Mouse (Mus musculus): ENCODE measurements at regions not wholly inside any gene's neighbourhood (a gene's known extent, or its start where the extent isn't known, plus 50 kb on each side); places are given as distances from the start of the nearest gene placed in this dataset.

GRCm38 (mm10) chr2:166324954-166325353, 169.5 kb upstream of the Sulf2 start:
- no peak for DNase-seq (ENCODE audit: low spot score)
- Histone ChIP-seq H3K27ac (replicated peaks) (no peak overlapping the region), H3K27me3 (ENCODE audit: low read depth, poor library complexity, severe bottlenecking) (peaks cover 56% of the 10 kb centered on the region), H3K9me3 (replicated peaks) (no peaks in the 10 kb centered on the region), H3K4me1 (peaks cover 29% of the 10 kb centered on the region), H3K4me3 (no peak overlapping the region), H3K36me3 (no peaks in the 10 kb centered on the region)
- WGBS, result 79% methylated on average over 3 of the region's 3 CpGs

GRCm38 (mm10) chr2:166324439-166324838, 169.0 kb upstream of the Sulf2 start:
- no peaks in the 10 kb centered on the region for H3K36me3 ChIP-seq
- DNase-seq (ENCODE audit: low spot score), result no peak
- no peak overlapping the region for H3K27ac ChIP-seq (replicated peaks)
- no peak overlapping the region for H3K4me3 ChIP-seq
- H3K27me3 ChIP-seq (ENCODE audit: low read depth, poor library complexity, severe bottlenecking), result peaks cover 61% of the 10 kb centered on the region
- peaks cover 24% of the 10 kb centered on the region for H3K4me1 ChIP-seq
- WGBS, result 82% methylated on average over 10 of the region's 10 CpGs
- H3K9me3 ChIP-seq (replicated peaks), result no peaks in the 10 kb centered on the region

- WGBS, result 79% methylated on average over 6 of the region's 6 CpGs
- H3K9me3 ChIP-seq (replicated peaks), result no peaks in the 10 kb centered on the region
- H3K4me1 ChIP-seq, result peaks cover 19% of the 10 kb centered on the region
- no peak overlapping the region for H3K4me3 ChIP-seq
- H3K36me3 ChIP-seq, result no peaks in the 10 kb centered on the region
- DNase-seq (ENCODE audit: low spot score), result no peak
- 0 out of 2 replicates have a peak overlapping the region, but pooled peaks have one; percentile 9 for H3K27ac ChIP-seq (replicated peaks)
- peaks cover 79% of the 10 kb centered on the region for H3K27me3 ChIP-seq (ENCODE audit: low read depth, poor library complexity, severe bottlenecking)
These were observed 167.2 kb upstream of the Sulf2 start for GRCm38 (mm10) chr2:166322668-166323043.

GRCm38 (mm10) chr2:166321992-166322667, 166.7 kb upstream of the Sulf2 start:
- Histone ChIP-seq H3K27ac (replicated peaks) (no peak overlapping the region), H3K4me3 (no peak overlapping the region)
- WGBS, result 77% methylated on average over 6 of the region's 6 CpGs

GRCm38 (mm10) chr2:166316409-166316916, 161.0 kb upstream of the Sulf2 start:
- peak overlapping the region; percentile 18; the same call in 1 of the 2 replicates for H3K4me3 ChIP-seq
- 8% methylated on average over 10 of the region's 10 CpGs for WGBS
- no peaks in the 10 kb centered on the region for H3K9me3 ChIP-seq (replicated peaks)
- H3K27me3 ChIP-seq (ENCODE audit: low read depth, poor library complexity, severe bottlenecking), result peaks cover 94% of the 10 kb centered on the region
- H3K27ac ChIP-seq (replicated peaks), result peak overlapping the region; percentile 65
- H3K36me3 ChIP-seq, result no peaks in the 10 kb centered on the region
- peaks cover 26% of the 10 kb centered on the region for H3K4me1 ChIP-seq
- peak; percentile 72 for DNase-seq (ENCODE audit: low spot score)

More at GRCm38 (mm10) chr2:166321992-166322667, 166.7 kb upstream of the Sulf2 start:
- peaks cover 21% of the 10 kb centered on the region for H3K4me1 ChIP-seq
- H3K9me3 ChIP-seq (replicated peaks), result no peaks in the 10 kb centered on the region
- no peaks in the 10 kb centered on the region for H3K36me3 ChIP-seq
- H3K27me3 ChIP-seq (ENCODE audit: low read depth, poor library complexity, severe bottlenecking), result peaks cover 84% of the 10 kb centered on the region
- DNase-seq (ENCODE audit: low spot score), result no peak

GRCm38 (mm10) chr2:166310438-166310837, 155.0 kb upstream of the Sulf2 start:
- WGBS, result 89% methylated on average over 5 of the region's 5 CpGs
- peaks cover 75% of the 10 kb centered on the region for H3K27me3 ChIP-seq (ENCODE audit: low read depth, poor library complexity, severe bottlenecking)
- no peak overlapping the region for H3K4me3 ChIP-seq
- DNase-seq (ENCODE audit: low spot score), result no peak
- peaks cover 29% of the 10 kb centered on the region for H3K4me1 ChIP-seq
- no peaks in the 10 kb centered on the region for H3K36me3 ChIP-seq
- H3K27ac ChIP-seq (replicated peaks), result no peak overlapping the region
- H3K9me3 ChIP-seq (replicated peaks), result no peaks in the 10 kb centered on the region

GRCm38 (mm10) chr2:166309882-166310281, 154.4 kb upstream of the Sulf2 start:
- no peak for DNase-seq (ENCODE audit: low spot score)
- Histone ChIP-seq H3K9me3 (replicated peaks) (no peaks in the 10 kb centered on the region), H3K4me3 (no peak overlapping the region), H3K36me3 (no peaks in the 10 kb centered on the region), H3K27me3 (ENCODE audit: low read depth, poor library complexity, severe bottlenecking) (peaks cover 73% of the 10 kb centered on the region), H3K27ac (replicated peaks) (no peak overlapping the region), H3K4me1 (peaks cover 31% of the 10 kb centered on the region)
- 94% methylated on average over 2 of the region's 2 CpGs for WGBS

- H3K27ac ChIP-seq (replicated peaks), result no peak overlapping the region; the same call in 1 of the 2 replicates
- DNase-seq (ENCODE audit: low spot score), result no peak
These were observed 152.1 kb upstream of the Sulf2 start for GRCm38 (mm10) chr2:166307551-166307950.

GRCm38 (mm10) chr2:166305044-166306002, 149.9 kb upstream of the Sulf2 start:
- WGBS, result 84% methylated on average over 30 of the region's 30 CpGs
- H3K4me1 ChIP-seq, result peaks cover 35% of the 10 kb centered on the region
- no peak overlapping the region for H3K4me3 ChIP-seq
- no peaks in the 10 kb centered on the region for H3K36me3 ChIP-seq
- peak overlapping the region; percentile 33 for H3K27ac ChIP-seq (replicated peaks)
- H3K9me3 ChIP-seq (replicated peaks), result peaks cover 5% of the 10 kb centered on the region; the same call in 1 of the 2 replicates
- DNase-seq (ENCODE audit: low spot score), result no peak
- H3K27me3 ChIP-seq (ENCODE audit: low read depth, poor library complexity, severe bottlenecking), result peaks cover 51% of the 10 kb centered on the region

More at GRCm38 (mm10) chr2:166307551-166307950, 152.1 kb upstream of the Sulf2 start:
- H3K4me1 ChIP-seq, result peaks cover 35% of the 10 kb centered on the region
- 85% methylated on average over 13 of the region's 13 CpGs for WGBS
- H3K4me3 ChIP-seq, result no peak overlapping the region
- no peaks in the 10 kb centered on the region for H3K36me3 ChIP-seq
- no peaks in the 10 kb centered on the region for H3K9me3 ChIP-seq (replicated peaks)
- peaks cover 69% of the 10 kb centered on the region for H3K27me3 ChIP-seq (ENCODE audit: low read depth, poor library complexity, severe bottlenecking)

GRCm38 (mm10) chr2:166303854-166304253, 148.4 kb upstream of the Sulf2 start:
- Histone ChIP-seq H3K27ac (replicated peaks) (no peak overlapping the region), H3K4me1 (peaks cover 35% of the 10 kb centered on the region), H3K9me3 (replicated peaks) (peaks cover 5% of the 10 kb centered on the region; the same call in 1 of the 2 replicates), H3K4me3 (no peak overlapping the region), H3K36me3 (no peaks in the 10 kb centered on the region), H3K27me3 (ENCODE audit: low read depth, poor library complexity, severe bottlenecking) (peaks cover 40% of the 10 kb centered on the region)
- DNase-seq (ENCODE audit: low spot score), result no peak
- WGBS, result 84% methylated on average over 2 of the region's 2 CpGs

GRCm38 (mm10) chr2:166301161-166301560, 145.7 kb upstream of the Sulf2 start:
- Histone ChIP-seq H3K4me1 (peaks cover 25% of the 10 kb centered on the region), H3K27me3 (ENCODE audit: low read depth, poor library complexity, severe bottlenecking) (peaks cover 26% of the 10 kb centered on the region), H3K4me3 (no peak overlapping the region), H3K36me3 (no peaks in the 10 kb centered on the region), H3K9me3 (replicated peaks) (peaks cover 5% of the 10 kb centered on the region; the same call in 1 of the 2 replicates), H3K27ac (replicated peaks) (no peak overlapping the region)
- no peak for DNase-seq (ENCODE audit: low spot score)
- WGBS, result 90% methylated on average over 9 of the region's 9 CpGs

GRCm38 (mm10) chr2:166294672-166295071, 139.2 kb upstream of the Sulf2 start:
- H3K27me3 ChIP-seq (ENCODE audit: low read depth, poor library complexity, severe bottlenecking), result peaks cover 23% of the 10 kb centered on the region
- H3K4me3 ChIP-seq, result no peak overlapping the region
- DNase-seq (ENCODE audit: low spot score), result no peak
- no peak overlapping the region for H3K27ac ChIP-seq (replicated peaks)
- 84% methylated on average over 10 of the region's 10 CpGs for WGBS
- H3K36me3 ChIP-seq, result no peaks in the 10 kb centered on the region
- no peaks in the 10 kb centered on the region for H3K9me3 ChIP-seq (replicated peaks)
- peaks cover 35% of the 10 kb centered on the region for H3K4me1 ChIP-seq

Data from midbrain, embryonic 10.5 days (tissue).